Mouse (Mus musculus) urinary bladder, postnatal 25 days (tissue): ENCODE measurements around the gene Rab37.

Experiments
- DNase-seq: peaks from one replicate; pipeline ENCODE4 v3.0.0; 2022; ENCODE audit warnings: low spot score

Rab37 gene

DNA sequence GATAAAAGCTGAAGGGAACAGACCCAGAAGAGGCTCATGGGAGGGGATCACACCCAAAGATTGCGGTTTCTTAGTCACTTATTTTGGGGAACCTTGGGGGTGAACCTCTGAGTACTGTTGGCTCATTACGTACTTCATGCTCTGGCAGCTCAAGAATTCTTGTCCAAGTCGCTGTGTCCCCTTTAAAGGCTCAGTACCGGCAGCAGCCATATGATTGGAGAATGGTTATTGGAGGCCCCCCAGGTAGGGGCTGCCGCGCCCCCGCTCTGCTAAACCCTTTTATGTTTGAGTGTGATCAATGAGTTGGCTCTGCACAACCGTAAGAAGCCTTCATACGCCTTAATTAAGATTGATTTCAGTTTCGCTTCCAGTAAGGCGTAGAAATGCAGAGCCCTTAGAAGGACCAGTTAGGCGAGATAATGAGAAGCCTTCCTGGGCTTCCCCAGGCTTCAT, 107.7 kb downstream of the Rab37 start:
- no peak for DNase-seq

DNA sequence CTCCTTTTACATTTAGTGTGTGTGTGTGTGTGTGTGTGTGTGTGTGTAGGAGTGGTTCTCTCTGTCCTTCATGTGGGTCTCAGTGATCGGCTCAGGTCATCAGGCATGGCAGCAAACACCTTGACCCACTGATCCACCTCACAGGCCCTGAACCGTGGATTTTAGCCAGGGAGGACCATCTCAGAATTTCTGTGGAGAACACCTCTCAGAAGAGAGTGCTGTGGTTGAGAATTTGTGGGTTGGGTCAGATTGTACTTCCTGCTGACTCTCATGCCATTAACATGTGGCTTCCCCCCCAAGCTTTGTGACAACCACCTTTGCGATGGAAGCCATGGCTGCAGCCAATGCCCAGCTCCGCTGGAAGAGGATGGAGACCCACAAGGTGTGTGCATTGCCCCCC, 109.3 kb downstream of the Rab37 start:
- DNase-seq = no peak

DNA sequence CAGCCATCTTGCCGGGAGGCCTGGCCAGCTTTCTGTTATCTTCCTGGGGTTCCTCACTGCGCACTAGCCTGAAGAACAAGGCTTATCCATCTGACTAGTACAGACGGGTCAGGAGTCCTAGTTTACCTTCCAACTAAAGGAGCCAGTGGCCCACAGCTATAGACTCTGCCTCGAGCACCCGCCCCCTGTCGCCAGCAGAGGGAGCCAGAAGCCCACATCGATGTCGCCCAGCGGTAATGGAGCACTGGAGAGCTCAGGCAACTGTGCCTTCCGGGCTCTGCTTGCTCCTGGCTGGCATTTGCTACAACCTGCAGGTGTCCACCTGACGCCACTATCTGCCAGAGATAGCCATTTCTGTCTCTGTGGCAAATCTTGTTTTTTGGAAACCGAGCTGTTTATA, 111.1 kb downstream of the Rab37 start:
- peak; percentile 80 for DNase-seq

DNA sequence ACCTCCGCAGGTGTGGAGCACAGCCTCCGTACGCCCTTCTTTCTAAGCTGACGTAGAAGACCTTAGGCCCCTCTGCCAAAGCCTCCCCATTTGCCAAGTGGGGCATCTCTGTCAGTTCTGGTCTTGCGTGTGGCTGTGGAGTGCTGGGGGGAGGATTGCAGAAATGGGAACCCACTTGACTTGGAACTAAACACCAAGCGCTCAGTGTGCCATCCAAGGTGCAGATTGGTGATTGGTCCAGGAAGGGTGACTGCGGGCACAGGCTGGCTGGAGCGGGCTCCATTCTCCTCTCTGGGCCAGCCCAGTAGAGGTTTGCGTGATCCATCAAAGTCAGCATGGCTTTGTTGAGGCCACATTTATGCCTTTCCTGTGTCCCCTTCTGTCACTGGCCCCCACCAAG, 111.5 kb downstream of the Rab37 start:
- no peak for DNase-seq

DNA sequence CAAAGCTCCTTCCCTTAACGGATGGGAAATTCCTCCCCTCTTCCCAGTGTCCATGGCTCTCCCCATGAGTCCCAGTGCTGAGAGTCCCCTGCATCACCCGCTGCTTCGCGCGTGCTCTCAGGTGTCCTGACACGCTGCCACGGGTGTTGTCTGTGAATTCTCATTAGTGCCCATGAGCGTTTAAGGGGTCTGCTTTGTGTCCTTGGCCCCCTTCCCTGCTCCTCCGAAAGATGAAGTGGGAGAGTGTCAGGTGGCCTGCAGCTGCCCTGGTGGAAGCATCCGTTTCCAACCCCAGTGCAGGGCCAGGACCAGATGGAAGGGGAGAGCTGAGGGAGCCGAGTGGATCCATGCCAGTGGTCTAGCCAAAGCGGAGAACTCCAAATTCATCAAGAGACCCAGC, 116.9 kb downstream of the Rab37 start:
- no peak for DNase-seq

DNA sequence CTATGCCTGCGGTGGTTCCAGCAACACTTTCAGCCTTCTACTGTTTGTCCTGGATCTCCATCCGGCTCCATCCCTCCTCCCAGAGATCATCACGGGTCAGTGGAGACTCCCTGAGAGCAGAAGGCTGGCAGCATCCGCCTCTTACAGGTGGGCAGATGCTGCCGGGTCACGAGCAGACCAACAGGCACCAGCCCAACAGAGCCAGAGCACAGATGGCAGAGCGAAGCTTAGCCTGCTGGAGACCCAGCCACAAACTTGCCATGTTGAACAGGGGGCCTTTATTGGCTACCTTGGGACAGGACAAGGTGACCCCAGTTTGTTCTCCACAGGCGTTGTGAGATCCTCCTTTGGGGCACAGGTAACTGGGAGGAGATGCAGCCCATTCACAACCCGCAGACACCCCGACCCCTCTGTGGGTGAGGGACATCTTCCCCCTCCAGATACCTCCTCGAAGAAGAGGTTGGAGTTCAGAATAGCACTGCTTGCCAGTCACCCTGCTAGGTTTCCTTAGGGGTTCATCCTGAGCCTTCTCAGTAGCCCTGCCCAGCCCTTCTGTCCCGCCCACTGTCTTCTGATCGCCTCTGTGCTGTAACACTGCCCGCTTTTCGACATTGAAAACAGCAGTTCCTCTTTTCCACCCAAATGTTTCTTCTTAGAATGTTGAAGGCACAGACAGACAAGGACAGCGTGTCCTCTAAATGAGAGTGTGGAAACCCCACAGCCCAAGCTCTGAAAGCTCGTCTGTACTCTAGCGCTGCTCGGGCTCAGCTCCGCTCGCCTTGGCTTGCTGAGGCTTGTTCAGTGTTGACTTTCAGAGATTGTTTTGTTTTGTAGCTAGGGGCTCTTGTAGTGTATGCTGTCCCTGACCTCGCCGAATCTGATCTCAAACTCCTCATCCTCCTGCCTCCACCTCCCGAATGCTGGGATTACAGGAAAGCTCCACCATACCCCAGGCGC, 117.8 kb downstream of the Rab37 start:
- DNase-seq = no peak

DNA sequence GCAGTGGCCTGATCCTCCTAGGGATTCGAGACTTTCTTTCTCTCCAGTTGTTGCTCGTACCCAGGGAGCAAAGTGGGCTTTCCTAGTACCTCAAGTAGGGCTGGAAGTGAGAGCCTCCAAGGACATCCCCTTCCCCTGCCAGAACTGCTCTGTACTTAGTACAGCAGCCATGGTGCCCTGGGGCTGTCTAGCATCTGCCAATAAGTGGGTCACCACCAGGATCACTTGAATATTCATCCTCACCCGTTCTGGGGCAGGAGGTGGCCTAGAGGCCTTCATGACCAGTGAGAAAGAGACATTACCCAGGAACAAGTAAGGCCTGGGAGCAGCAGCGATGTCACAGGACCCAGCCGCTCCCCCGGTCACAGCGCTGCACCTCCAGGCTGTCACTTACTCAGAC, 118.7 kb downstream of the Rab37 start:
- no peak for DNase-seq
